Mouse (Mus musculus) forebrain, embryonic 12.5 days (tissue): ENCODE data around the gene Nell2. TPM values are rescaled to one million over a fixed set of nuclear protein-coding genes. Genes with fewer than 3 reads are reported as not detected.

ENCODE experiments used
- ATAC-seq: fragments of 200-750 bp; cut with Nextera tagmentation; 2 replicates; pipeline ENCODE4 v1.8.0; 2017; ENCODE audit warnings: moderate TSS enrichment; ENCODE audit not compliant: low FRiP score
- H3K27ac ChIP-seq: fragments of 300-500 bp; sonication (generic); 2 replicates; pipeline ENCODE4 v1.5.1; 2016; ENCODE audit warnings: mild to moderate bottlenecking
- H3K27me3 ChIP-seq: fragments of 300-500 bp; sonication (generic); 2 replicates; pipeline ENCODE4 v1.6.1; 2016; ENCODE audit warnings: mild to moderate bottlenecking
- H3K36me3 ChIP-seq: fragments of 300-500 bp; sonication (generic); replicated peaks from 2 replicates; pipeline ENCODE4 v1.6.1; 2016; ENCODE audit warnings: mild to moderate bottlenecking
- H3K4me1 ChIP-seq: fragments of 300-500 bp; sonication (generic); 2 replicates; pipeline ENCODE4 v1.6.1; 2016
- H3K4me2 ChIP-seq: fragments of 300-500 bp; sonication (generic); 2 replicates; pipeline ENCODE4 v1.6.1; 2016; ENCODE audit warnings: mild to moderate bottlenecking, moderate library complexity
- H3K4me3 ChIP-seq: fragments of 300-500 bp; sonication (generic); replicated peaks from 2 replicates; pipeline ENCODE4 v1.5.1; 2016; ENCODE audit warnings: mild to moderate bottlenecking
- H3K9ac ChIP-seq: fragments of 300-500 bp; sonication (generic); 2 replicates; pipeline ENCODE4 v1.6.1; 2016; ENCODE audit warnings: mild to moderate bottlenecking
- H3K9me3 ChIP-seq: fragments of 300-500 bp; sonication (generic); 2 replicates; pipeline ENCODE4 v1.6.1; 2016
- WGBS: fragments of 180-500 bp; shearing (Covaris S2); methylation state at CpG from one replicate; pipeline ENCODE4 v1.1.7; 2016; 5-methylcytosine and 5-hydroxymethylcytosine counted together
- polyA plus RNA-seq: library from polyadenylated mRNA; unstranded; fragments of >200 nt; fragmentation: Nextera tagmentation; extraction: Ambion mirVana; gene quantifications from 2 replicates; pipeline ENCODE4 v1.2.1, GENCODE M21; 2016

Nell2 gene
- polyA plus RNA-seq, 1 experiment from 2014 or later = 106 TPM

- 86% methylated on average over 4 of the region's 4 CpGs for WGBS
- no peak overlapping the region for H3K9ac ChIP-seq
These were observed 211.7 kb downstream of the Nell2 start for GRCm38 (mm10) chr15:95316626-95317025.

GRCm38 (mm10) chr15:95314808-95315145 lies 213.6 kb downstream of the Nell2 start:
- peaks cover 15% of the 10 kb centered on the region for H3K4me1 ChIP-seq
- H3K4me2 ChIP-seq = no peak overlapping the region
- ATAC-seq = no peak; the same call in 1 of the 2 replicates
- no peak overlapping the region for H3K9ac ChIP-seq
- no peaks in the 10 kb centered on the region for H3K36me3 ChIP-seq
- no peaks in the 10 kb centered on the region for H3K27me3 ChIP-seq
- 0 out of 2 replicates have a peak overlapping the region, but pooled peaks have one; percentile 31 for H3K27ac ChIP-seq
- no peak overlapping the region for H3K4me3 ChIP-seq
- H3K9me3 ChIP-seq = no peaks in the 10 kb centered on the region
- 95% methylated on average over 5 of the region's 5 CpGs for WGBS

More at GRCm38 (mm10) chr15:95316626-95317025, 211.7 kb downstream of the Nell2 start:
- Histone ChIP-seq H3K36me3 (no peaks in the 10 kb centered on the region), H3K27ac (no peak overlapping the region), H3K9me3 (no peaks in the 10 kb centered on the region), H3K4me1 (peaks cover 15% of the 10 kb centered on the region), H3K27me3 (no peaks in the 10 kb centered on the region), H3K4me2 (no peak overlapping the region), H3K4me3 (no peak overlapping the region)
- no peak for ATAC-seq

GRCm38 (mm10) chr15:95314121-95314807 lies 214.1 kb downstream of the Nell2 start:
- WGBS = 58% methylated on average over 16 of the region's 16 CpGs
- H3K27ac ChIP-seq = peak overlapping the region; percentile 63
- H3K9me3 ChIP-seq = no peaks in the 10 kb centered on the region
- no peak overlapping the region for H3K9ac ChIP-seq
- no peak overlapping the region for H3K4me3 ChIP-seq
- ATAC-seq = peak; percentile 61; the same call in 1 of the 2 replicates
- peaks cover 15% of the 10 kb centered on the region for H3K4me1 ChIP-seq
- H3K36me3 ChIP-seq = no peaks in the 10 kb centered on the region
- no peak overlapping the region for H3K4me2 ChIP-seq
- no peaks in the 10 kb centered on the region for H3K27me3 ChIP-seq

- no peaks in the 10 kb centered on the region for H3K36me3 ChIP-seq
- peaks cover 15% of the 10 kb centered on the region for H3K4me1 ChIP-seq
- no peaks in the 10 kb centered on the region for H3K27me3 ChIP-seq
- H3K9me3 ChIP-seq = no peaks in the 10 kb centered on the region
- H3K4me3 ChIP-seq = no peak overlapping the region
- no peak overlapping the region for H3K27ac ChIP-seq
- WGBS = 60% methylated on average over 5 of the region's 5 CpGs
- ATAC-seq = peak; percentile 70; the same call in 1 of the 2 replicates
- H3K4me2 ChIP-seq = no peak overlapping the region
- H3K9ac ChIP-seq = no peak overlapping the region
These were observed 215.1 kb downstream of the Nell2 start for GRCm38 (mm10) chr15:95313286-95313685.

- WGBS = 75% methylated on average over 8 of the region's 8 CpGs
- no peak for ATAC-seq
- no peaks in the 10 kb centered on the region for H3K27me3 ChIP-seq
- no peaks in the 10 kb centered on the region for H3K36me3 ChIP-seq
- H3K27ac ChIP-seq = no peak overlapping the region
- H3K4me1 ChIP-seq = no peaks in the 10 kb centered on the region
- H3K4me3 ChIP-seq = no peak overlapping the region
- no peak overlapping the region for H3K4me2 ChIP-seq
- no peaks in the 10 kb centered on the region for H3K9me3 ChIP-seq
- H3K9ac ChIP-seq = no peak overlapping the region
These were observed 224.3 kb downstream of the Nell2 start for GRCm38 (mm10) chr15:95304102-95304501.

GRCm38 (mm10) chr15:95296561-95296960 lies 231.8 kb downstream of the Nell2 start:
- no peak overlapping the region for H3K4me2 ChIP-seq
- H3K4me1 ChIP-seq = no peaks in the 10 kb centered on the region
- H3K36me3 ChIP-seq = peaks cover 2% of the 10 kb centered on the region; the same call in 1 of the 2 replicates
- WGBS = 89% methylated on average over 10 of the region's 10 CpGs
- no peaks in the 10 kb centered on the region for H3K9me3 ChIP-seq
- H3K27me3 ChIP-seq = no peaks in the 10 kb centered on the region
- no peak overlapping the region for H3K27ac ChIP-seq
- no peak overlapping the region for H3K4me3 ChIP-seq
- no peak overlapping the region for H3K9ac ChIP-seq
- ATAC-seq = no peak

GRCm38 (mm10) chr15:95289047-95289446 lies 239.3 kb downstream of the Nell2 start:
- no peaks in the 10 kb centered on the region for H3K36me3 ChIP-seq
- WGBS = 36% methylated on average over 10 of the region's 10 CpGs
- ATAC-seq = no peak

GRCm38 (mm10) chr15:95285199-95285598 lies 243.2 kb downstream of the Nell2 start:
- no peak overlapping the region for H3K4me3 ChIP-seq
- no peak overlapping the region for H3K27ac ChIP-seq
- no peaks in the 10 kb centered on the region for H3K36me3 ChIP-seq
- no peaks in the 10 kb centered on the region for H3K9me3 ChIP-seq
- H3K9ac ChIP-seq = no peak overlapping the region
- H3K27me3 ChIP-seq = no peaks in the 10 kb centered on the region
- no peak overlapping the region for H3K4me2 ChIP-seq
- no peak for ATAC-seq
- WGBS = 11% methylated on average over 6 of the region's 6 CpGs
- peaks cover 18% of the 10 kb centered on the region for H3K4me1 ChIP-seq

More at GRCm38 (mm10) chr15:95289047-95289446, 239.3 kb downstream of the Nell2 start:
- Histone ChIP-seq H3K4me2 (peak overlapping the region; percentile 8; the same call in 1 of the 2 replicates), H3K4me3 (no peak overlapping the region), H3K4me1 (peaks cover 18% of the 10 kb centered on the region), H3K9me3 (no peaks in the 10 kb centered on the region), H3K27me3 (no peaks in the 10 kb centered on the region), H3K27ac (no peak overlapping the region), H3K9ac (no peak overlapping the region)

- WGBS = 85% methylated on average over 2 of the region's 2 CpGs
- Histone ChIP-seq H3K4me2 (no peak overlapping the region), H3K36me3 (no peaks in the 10 kb centered on the region), H3K27me3 (no peaks in the 10 kb centered on the region), H3K4me3 (no peak overlapping the region), H3K4me1 (peaks cover 9% of the 10 kb centered on the region; the same call in 1 of the 2 replicates), H3K9me3 (no peaks in the 10 kb centered on the region), H3K27ac (no peak overlapping the region), H3K9ac (no peak overlapping the region)
- no peak for ATAC-seq
These were observed 247.4 kb downstream of the Nell2 start for GRCm38 (mm10) chr15:95280986-95281385.

GRCm38 (mm10) chr15:95278001-95278400 lies 250.4 kb downstream of the Nell2 start:
- H3K27ac ChIP-seq = 0 out of 2 replicates have a peak overlapping the region, but pooled peaks have one; percentile 19
- no peaks in the 10 kb centered on the region for H3K36me3 ChIP-seq
- no peak overlapping the region for H3K4me2 ChIP-seq
- peak; percentile 53; the same call in 1 of the 2 replicates for ATAC-seq
- no peak overlapping the region for H3K4me3 ChIP-seq
- no peaks in the 10 kb centered on the region for H3K4me1 ChIP-seq
- H3K27me3 ChIP-seq = no peaks in the 10 kb centered on the region
- no peak overlapping the region for H3K9ac ChIP-seq
- 55% methylated on average over 4 of the region's 4 CpGs for WGBS
- no peaks in the 10 kb centered on the region for H3K9me3 ChIP-seq

- Histone ChIP-seq H3K27me3 (no peaks in the 10 kb centered on the region), H3K36me3 (no peaks in the 10 kb centered on the region), H3K27ac (no peak overlapping the region), H3K4me2 (no peak overlapping the region), H3K4me1 (no peaks in the 10 kb centered on the region), H3K4me3 (no peak overlapping the region), H3K9ac (no peak overlapping the region), H3K9me3 (no peaks in the 10 kb centered on the region)
- 96% methylated on average over 3 of the region's 3 CpGs for WGBS
- no peak for ATAC-seq
These were observed 251.8 kb downstream of the Nell2 start for GRCm38 (mm10) chr15:95276556-95276955.

GRCm38 (mm10) chr15:95275553-95275952 lies 252.8 kb downstream of the Nell2 start:
- H3K27me3 ChIP-seq = no peaks in the 10 kb centered on the region
- no peak overlapping the region for H3K9ac ChIP-seq
- no peak overlapping the region for H3K27ac ChIP-seq
- no peaks in the 10 kb centered on the region for H3K9me3 ChIP-seq
- ATAC-seq = no peak
- no peaks in the 10 kb centered on the region for H3K4me1 ChIP-seq
- 93% methylated on average over 5 of the region's 5 CpGs for WGBS
- H3K4me2 ChIP-seq = no peak overlapping the region
- no peak overlapping the region for H3K4me3 ChIP-seq
- no peaks in the 10 kb centered on the region for H3K36me3 ChIP-seq

GRCm38 (mm10) chr15:95273236-95273635 lies 255.1 kb downstream of the Nell2 start:
- no peak overlapping the region for H3K9ac ChIP-seq
- no peak overlapping the region for H3K27ac ChIP-seq
- H3K4me1 ChIP-seq = no peaks in the 10 kb centered on the region
- H3K4me3 ChIP-seq = no peak overlapping the region
- H3K27me3 ChIP-seq = no peaks in the 10 kb centered on the region
- WGBS = 83% methylated on average over 3 of the region's 3 CpGs
- H3K36me3 ChIP-seq = no peaks in the 10 kb centered on the region
- no peak for ATAC-seq
- no peaks in the 10 kb centered on the region for H3K9me3 ChIP-seq
- H3K4me2 ChIP-seq = no peak overlapping the region
